In genomic region chr6:120364523-120364905, GRCm38 (mm10) we compare ENCODE assay signal across 8 mouse cellular contexts. TPM values are rescaled to one million over a fixed set of nuclear protein-coding genes. Genes with fewer than 3 reads are reported as not detected.
DNase-seq lines count a peak whose midpoint lies in the region; ATAC-seq and TF ChIP-seq lines count a peak whose summit lies in the region.

No protein-coding gene starts in this region.

- peak overlapping the region; percentile 93 for H3K9ac ChIP-seq in heart, embryonic 13.5 days
- peak overlapping the region; percentile 90 for H3K9ac ChIP-seq in MEL (ENCODE audit: control insufficient read depth, low read depth, low read length, poor library complexity, severe bottlenecking)

- H3K36me3 ChIP-seq in heart, embryonic 13.5 days: peaks cover 31% of the 10 kb centered on the region
- H3K36me3 ChIP-seq in MEL (ENCODE audit: control insufficient read depth in 1 of 2, insufficient read depth in 2 of 2, low read length in 2 of 2): peaks cover 8 to 11% of the 10 kb centered on the region in 2 experiments
- H3K36me3 ChIP-seq in hindbrain, embryonic 10.5 days: peaks cover 32% of the 10 kb centered on the region

- TF ChIP-seq CTCF in MEL (IDR thresholded peaks at IDR 0.05 in 2 of 3, conservative IDR thresholded peaks at IDR 0.05 in 1 of 3; ENCODE audit: control insufficient read depth in 1 of 3, insufficient read depth in 1 of 3, low read depth in 2 of 3, low read length in 3 of 3, poor library complexity in 1 of 3, severe bottlenecking in 1 of 3): no peak

- peaks cover 25% of the 10 kb centered on the region for H3K79me2 ChIP-seq in MEL (ENCODE audit: control insufficient read depth, insufficient read depth, low read length, poor library complexity)

- DNase-seq in heart, postnatal 10 days: no peak
- DNase-seq in MEL (ENCODE audit: low read depth, low spot score): no peak
- DNase-seq in hindbrain, embryonic 10.5 days (ENCODE audit: low spot score): no peak
- no peak for DNase-seq in layer of hippocampus, postnatal 36 days
- no peak for DNase-seq in left cerebral cortex, postnatal 4 days
- DNase-seq in ovary, postnatal 36 days (ENCODE audit: low spot score): no peak

- TF ChIP-seq RAD21 in MEL (IDR thresholded peaks at IDR 0.05; ENCODE audit: low read depth, low read length): no peak

- TF ChIP-seq EP300 in MEL (IDR thresholded peaks at IDR 0.05; ENCODE audit: low read depth in 1 of 2, low read length in 2 of 2): no peak

- H3K27me3 ChIP-seq in heart, embryonic 13.5 days (replicated peaks): no peaks in the 10 kb centered on the region
- no peaks in the 10 kb centered on the region for H3K27me3 ChIP-seq in MEL (ENCODE audit: control insufficient read depth in 1 of 2, insufficient read depth in 2 of 2, low read length in 2 of 2)
- H3K27me3 ChIP-seq in hindbrain, embryonic 10.5 days (ENCODE audit: insufficient read depth, poor library complexity, severe bottlenecking): no peaks in the 10 kb centered on the region

- WGBS in heart, embryonic 13.5 days: under 1% methylated on average over 31 of the region's 31 CpGs
- WGBS in hindbrain, embryonic 10.5 days: under 1% methylated on average over 31 of the region's 31 CpGs

- intact Hi-C loops in heart, postnatal 10 days (cut with DNase I): no loop called here
- intact Hi-C loops in left cerebral cortex, postnatal 4 days (cut with DNase I): no loop called here

- TF ChIP-seq POLR2A in MEL (IDR thresholded peaks at IDR 0.05; ENCODE audit: control insufficient read depth in 1 of 2, insufficient read depth in 1 of 2, low read depth in 1 of 2, low read length in 2 of 2, poor library complexity in 1 of 2): no peak

- peak overlapping the region; percentile 82 for H3K4me3 ChIP-seq in heart, embryonic 13.5 days
- peak overlapping the region; percentile 60 to 71 for H3K4me3 ChIP-seq in MEL (ENCODE audit: control insufficient read depth in 1 of 2, insufficient read depth in 1 of 2, low read depth in 2 of 2, low read length in 2 of 2)
- H3K4me3 ChIP-seq in hindbrain, embryonic 10.5 days: peak overlapping the region; percentile 68

- peaks cover 22% of the 10 kb centered on the region for H3K4me1 ChIP-seq in heart, embryonic 13.5 days
- H3K4me1 ChIP-seq in MEL (ENCODE audit: control insufficient read depth in 1 of 2, insufficient read depth in 2 of 2, low read length in 2 of 2): peaks cover 2 to 4% of the 10 kb centered on the region in 2 experiments; a peak in 3 of 4 replicates
- peaks cover 22% of the 10 kb centered on the region for H3K4me1 ChIP-seq in hindbrain, embryonic 10.5 days (replicated peaks)

- H3K27ac ChIP-seq in heart, embryonic 13.5 days (replicated peaks): peak overlapping the region; percentile 97
- peak overlapping the region; percentile 93 for H3K27ac ChIP-seq in MEL (ENCODE audit: control insufficient read depth, low read depth, low read length)
- H3K27ac ChIP-seq in hindbrain, embryonic 10.5 days: peak overlapping the region; percentile 96

- peak overlapping the region; percentile 92 for H3K4me2 ChIP-seq in heart, embryonic 13.5 days

- ATAC-seq in heart, embryonic 13.5 days (ENCODE audit: extremely low read depth, insufficient number of reproducible peaks, low FRiP score, low TSS enrichment): 0 out of 2 replicates have a peak, but pooled peaks have one; percentile 24
- ATAC-seq in megakaryocyte progenitor cell, adult 5-6 weeks (replicated peaks; ENCODE audit: poor library complexity): peak; percentile 13; the same call in 1 of the 2 replicates

- no peaks in the 10 kb centered on the region for H3K9me3 ChIP-seq in heart, embryonic 13.5 days
- H3K9me3 ChIP-seq in MEL (replicated peaks; ENCODE audit: insufficient read depth, low read length): no peaks in the 10 kb centered on the region
- no peaks in the 10 kb centered on the region for H3K9me3 ChIP-seq in hindbrain, embryonic 10.5 days

TF ChIP-seq in MEL, 35 proteins besides CTCF, POLR2A, EP300 and RAD21:
- TF ChIP-seq HCFC1 (IDR thresholded peaks at IDR 0.05; ENCODE audit: low read depth, low read length) (no peak), GABPA (IDR thresholded peaks at IDR 0.05; ENCODE audit: low read depth, low read length) (no peak), NELFE (IDR thresholded peaks at IDR 0.05; ENCODE audit: low read depth, low read length) (no peak)

RNA-seq across cellular contexts. Expression of gene Ccdc77, which starts 0.3 kb away (rescaled TPM):
- 17.5 and 20.2 TPM in 2 replicates for polyA plus RNA-seq in heart, embryonic 13.5 days (2015; fragmentation: Nextera tagmentation; extraction: Ambion mirVana)
- total RNA-seq in heart, postnatal 10 days (2021): 10 to 100 TPM in 1 of 2 experiments, 1 to 10 TPM in 1; 9.4 to 11.6 TPM
- total RNA-seq in MEL (2012; rRNA removed): 14.4 and 16.6 TPM in 2 replicates
- 10 to 100 TPM in 1 of 2 experiments, not detected in 1; 17.9 TPM for polyA plus RNA-seq in MEL (2012; ENCODE audit: insufficient read depth in 1 of 2, insufficient read length in 2 of 2, low read depth in 1 of 2, low replicate concordance in 2 of 2, missing spikeins in 1 of 2)
- 21.0 and 27.4 TPM in 2 replicates for polyA plus RNA-seq in hindbrain, embryonic 10.5 days (2016; fragmentation: Nextera tagmentation; extraction: Ambion mirVana)
- total RNA-seq in megakaryocyte progenitor cell, adult 5-6 weeks (2015): 13.7 and 19.4 TPM in 2 replicates
- total RNA-seq in megakaryocyte progenitor cell, adult 5-6 weeks (2017): 31.5 and 33.8 TPM in 2 replicates
- total RNA-seq in layer of hippocampus, postnatal 36 days (2021): 1 to 10 TPM; 5.6 to 9.6 TPM
- 1 to 10 TPM; 6.1 to 6.3 TPM for total RNA-seq in left cerebral cortex, postnatal 4 days (2021)

RNA-seq across cellular contexts. Expression of gene Kdm5a, which starts 0.6 kb away (rescaled TPM):
- polyA plus RNA-seq in heart, embryonic 13.5 days (2015; fragmentation: Nextera tagmentation; extraction: Ambion mirVana): 28.8 and 29.4 TPM in 2 replicates
- 10 to 100 TPM; 46.0 to 47.5 TPM for total RNA-seq in heart, postnatal 10 days (2021)
- total RNA-seq in MEL (2012; rRNA removed): 45.7 and 51.7 TPM in 2 replicates
- polyA plus RNA-seq in MEL (2012; ENCODE audit: insufficient read depth in 1 of 2, insufficient read length in 2 of 2, low read depth in 1 of 2, low replicate concordance in 2 of 2, missing spikeins in 1 of 2): 100 to 1,000 TPM; 121 to 303 TPM
- polyA plus RNA-seq in hindbrain, embryonic 10.5 days (2016; fragmentation: Nextera tagmentation; extraction: Ambion mirVana): 46.1 and 51.4 TPM in 2 replicates
- total RNA-seq in megakaryocyte progenitor cell, adult 5-6 weeks (2015): 30.6 and 31.0 TPM in 2 replicates
- 68.8 and 117 TPM in 2 replicates for total RNA-seq in megakaryocyte progenitor cell, adult 5-6 weeks (2017)
- total RNA-seq in layer of hippocampus, postnatal 36 days (2021): 10 to 100 TPM; 41.4 to 44.0 TPM
- total RNA-seq in left cerebral cortex, postnatal 4 days (2021): 10 to 100 TPM; 34.7 to 37.0 TPM
